Mouse (Mus musculus): ENCODE measurements at regions not wholly inside any gene's neighbourhood (a gene's known extent, or its start where the extent isn't known, plus 50 kb on each side); places are given as distances from the start of the nearest gene placed in this dataset.

DNA sequence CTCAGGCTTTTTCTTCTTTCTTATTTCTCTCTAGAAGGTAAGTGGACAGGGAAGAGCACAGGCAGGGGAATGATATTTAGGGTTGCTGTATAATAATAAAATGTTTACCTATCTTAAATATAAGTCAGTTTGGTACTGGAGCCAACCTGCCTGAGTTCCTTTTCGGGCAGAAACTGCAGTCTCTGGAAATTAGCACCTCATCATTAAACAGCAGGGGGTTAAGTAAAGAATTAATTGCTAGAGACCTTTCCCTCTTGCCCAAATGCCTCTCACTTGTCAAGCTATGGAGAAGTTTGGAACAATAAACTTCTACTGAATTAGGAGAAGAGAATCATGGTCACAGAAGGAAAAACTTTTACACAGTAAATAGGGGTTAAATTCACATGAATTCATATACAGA is 524.7 kb downstream of the Slco4c1 start:
- H3K79me3 ChIP-seq (ENCODE audit: low read depth): no peaks in the 10 kb centered on the region
- TF ChIP-seq USF1 (IDR thresholded peaks at IDR 0.05; ENCODE audit: low read depth): no peak
- TF ChIP-seq CEBPB (IDR thresholded peaks at IDR 0.05; ENCODE audit: low read depth): no peak
- TF ChIP-seq MYOG (IDR thresholded peaks at IDR 0.05; ENCODE audit: control insufficient read depth, extremely low read depth, insufficient read length): no peak
- TF ChIP-seq FOSL1 (IDR thresholded peaks at IDR 0.05; ENCODE audit: insufficient read depth, low read length, poor library complexity, severe bottlenecking): no peak
- TF ChIP-seq MAX (IDR thresholded peaks at IDR 0.05): no peak
- no peak for TF ChIP-seq MYOD1 (IDR thresholded peaks at IDR 0.05; ENCODE audit: control insufficient read depth, insufficient read length, low read depth)
- no peak for TF ChIP-seq CTCF (IDR thresholded peaks at IDR 0.05; ENCODE audit: control insufficient read depth, insufficient read depth, insufficient read length)

GRCm38 (mm10) chr1:96346465-96347002 is 525.4 kb downstream of the Slco4c1 start:
- H3ac ChIP-seq (ENCODE audit: control insufficient read depth, insufficient read length, low read depth): no peak overlapping the region
- no peak for TF ChIP-seq MYOD1 (IDR thresholded peaks at IDR 0.05; ENCODE audit: control insufficient read depth, insufficient read length, low read depth)
- no peak for TF ChIP-seq MYOG (IDR thresholded peaks at IDR 0.05; ENCODE audit: control insufficient read depth, extremely low read depth, insufficient read length)
- no peak for TF ChIP-seq CTCF (IDR thresholded peaks at IDR 0.05; ENCODE audit: control insufficient read depth, insufficient read depth, insufficient read length)
- no peak for TF ChIP-seq MAX (IDR thresholded peaks at IDR 0.05)
- no peak for TF ChIP-seq CEBPB (IDR thresholded peaks at IDR 0.05; ENCODE audit: low read depth)
- no peak for TF ChIP-seq USF1 (IDR thresholded peaks at IDR 0.05; ENCODE audit: low read depth)
- no peak for TF ChIP-seq FOSL1 (IDR thresholded peaks at IDR 0.05; ENCODE audit: insufficient read depth, low read length, poor library complexity, severe bottlenecking)
- H3K4me3 ChIP-seq (ENCODE audit: insufficient read depth, poor library complexity, severe bottlenecking): no peak overlapping the region
- H3K79me3 ChIP-seq (ENCODE audit: low read depth): no peaks in the 10 kb centered on the region
- H3K79me2 ChIP-seq (ENCODE audit: control insufficient read depth, insufficient read depth): no peaks in the 10 kb centered on the region
- no peaks in the 10 kb centered on the region for H3K27me3 ChIP-seq (ENCODE audit: control insufficient read depth, insufficient read depth, insufficient read length)
- no peaks in the 10 kb centered on the region for H3K36me3 ChIP-seq (ENCODE audit: control insufficient read depth, insufficient read depth)

More for the DNA sequence above, 524.7 kb downstream of the Slco4c1 start:
- Histone ChIP-seq H3K79me2 (ENCODE audit: control insufficient read depth, insufficient read depth) (no peaks in the 10 kb centered on the region), H3K27me3 (ENCODE audit: control insufficient read depth, insufficient read depth, insufficient read length) (no peaks in the 10 kb centered on the region), H3ac (ENCODE audit: control insufficient read depth, insufficient read length, low read depth) (no peak overlapping the region), H3K4me3 (ENCODE audit: insufficient read depth, poor library complexity, severe bottlenecking) (no peak overlapping the region), H3K36me3 (ENCODE audit: control insufficient read depth, insufficient read depth) (no peaks in the 10 kb centered on the region)

- no peaks in the 10 kb centered on the region for H3K79me2 ChIP-seq (ENCODE audit: control insufficient read depth, insufficient read depth)
- H3K36me3 ChIP-seq (ENCODE audit: control insufficient read depth, insufficient read depth): no peaks in the 10 kb centered on the region
- TF ChIP-seq MAX (IDR thresholded peaks at IDR 0.05): no peak
- no peak for TF ChIP-seq FOSL1 (IDR thresholded peaks at IDR 0.05; ENCODE audit: insufficient read depth, low read length, poor library complexity, severe bottlenecking)
- no peak for TF ChIP-seq MYOD1 (IDR thresholded peaks at IDR 0.05; ENCODE audit: control insufficient read depth, insufficient read length, low read depth)
- no peak overlapping the region for H3K4me3 ChIP-seq (ENCODE audit: insufficient read depth, poor library complexity, severe bottlenecking)
- H3ac ChIP-seq (ENCODE audit: control insufficient read depth, insufficient read length, low read depth): no peak overlapping the region
- H3K27me3 ChIP-seq (ENCODE audit: control insufficient read depth, insufficient read depth, insufficient read length): no peaks in the 10 kb centered on the region
- H3K79me3 ChIP-seq (ENCODE audit: low read depth): no peaks in the 10 kb centered on the region
Observed at GRCm38 (mm10) chr1:96315721-96316120, 556.2 kb downstream of the Slco4c1 start.

- Histone ChIP-seq H3K27me3 (ENCODE audit: control insufficient read depth, insufficient read depth, insufficient read length) (no peaks in the 10 kb centered on the region), H3ac (ENCODE audit: control insufficient read depth, insufficient read length, low read depth) (no peak overlapping the region), H3K4me3 (ENCODE audit: insufficient read depth, poor library complexity, severe bottlenecking) (no peak overlapping the region), H3K36me3 (ENCODE audit: control insufficient read depth, insufficient read depth) (no peaks in the 10 kb centered on the region), H3K79me2 (ENCODE audit: control insufficient read depth, insufficient read depth) (no peaks in the 10 kb centered on the region), H3K79me3 (ENCODE audit: low read depth) (no peaks in the 10 kb centered on the region)
- no peak for TF ChIP-seq FOSL1 (IDR thresholded peaks at IDR 0.05; ENCODE audit: insufficient read depth, low read length, poor library complexity, severe bottlenecking)
- TF ChIP-seq CEBPB (IDR thresholded peaks at IDR 0.05; ENCODE audit: low read depth): no peak
- no peak for TF ChIP-seq MAX (IDR thresholded peaks at IDR 0.05)
- TF ChIP-seq MYOD1 (IDR thresholded peaks at IDR 0.05; ENCODE audit: control insufficient read depth, insufficient read length, low read depth): no peak
- TF ChIP-seq USF1 (IDR thresholded peaks at IDR 0.05; ENCODE audit: low read depth): no peak
- no peak for TF ChIP-seq MYOG (IDR thresholded peaks at IDR 0.05; ENCODE audit: control insufficient read depth, extremely low read depth, insufficient read length)
- TF ChIP-seq CTCF (IDR thresholded peaks at IDR 0.05; ENCODE audit: control insufficient read depth, insufficient read depth, insufficient read length): no peak
Observed at GRCm38 (mm10) chr1:96301238-96301637, 570.7 kb downstream of the Slco4c1 start.

GRCm38 (mm10) chr1:96278046-96278576 is 593.9 kb downstream of the Slco4c1 start:
- no peak overlapping the region for H3K4me3 ChIP-seq (ENCODE audit: insufficient read depth, poor library complexity, severe bottlenecking)
- H3K27me3 ChIP-seq (ENCODE audit: control insufficient read depth, insufficient read depth, insufficient read length): no peaks in the 10 kb centered on the region
- no peaks in the 10 kb centered on the region for H3K79me2 ChIP-seq (ENCODE audit: control insufficient read depth, insufficient read depth)
- H3K79me3 ChIP-seq (ENCODE audit: low read depth): no peaks in the 10 kb centered on the region
- no peaks in the 10 kb centered on the region for H3K36me3 ChIP-seq (ENCODE audit: control insufficient read depth, insufficient read depth)
- H3ac ChIP-seq (ENCODE audit: control insufficient read depth, insufficient read length, low read depth): no peak overlapping the region
- TF ChIP-seq MYOD1 (IDR thresholded peaks at IDR 0.05; ENCODE audit: control insufficient read depth, insufficient read length, low read depth) (no peak), FOSL1 (IDR thresholded peaks at IDR 0.05; ENCODE audit: insufficient read depth, low read length, poor library complexity, severe bottlenecking) (no peak), MAX (IDR thresholded peaks at IDR 0.05) (no peak), USF1 (IDR thresholded peaks at IDR 0.05; ENCODE audit: low read depth) (no peak), CTCF (IDR thresholded peaks at IDR 0.05; ENCODE audit: control insufficient read depth, insufficient read depth, insufficient read length) (no peak), CEBPB (IDR thresholded peaks at IDR 0.05; ENCODE audit: low read depth) (no peak), MYOG (IDR thresholded peaks at IDR 0.05; ENCODE audit: control insufficient read depth, extremely low read depth, insufficient read length) (no peak)

DNA sequence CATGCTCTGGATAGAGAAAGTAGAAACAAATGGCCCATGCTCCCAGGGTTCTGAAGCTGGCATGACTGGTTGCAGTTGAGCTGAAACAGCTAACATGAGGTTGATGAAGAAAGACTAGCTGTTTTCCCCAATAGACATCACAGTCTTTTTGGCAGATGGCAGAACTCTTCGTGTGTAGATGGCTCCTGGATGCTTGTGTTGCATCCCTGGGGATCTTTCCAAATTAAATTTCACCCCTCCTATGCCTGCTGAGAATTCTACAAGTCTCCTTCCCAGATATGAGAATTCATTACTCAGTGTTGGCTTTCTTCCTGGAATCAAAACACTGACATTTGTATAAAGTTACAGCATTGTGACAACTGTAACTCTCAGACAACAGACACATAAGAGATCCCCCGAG is 595.3 kb downstream of the Slco4c1 start:
- Histone ChIP-seq H3K27me3 (ENCODE audit: control insufficient read depth, insufficient read depth, insufficient read length) (no peaks in the 10 kb centered on the region), H3K4me3 (ENCODE audit: insufficient read depth, poor library complexity, severe bottlenecking) (no peak overlapping the region), H3K36me3 (ENCODE audit: control insufficient read depth, insufficient read depth) (no peaks in the 10 kb centered on the region), H3K79me3 (ENCODE audit: low read depth) (no peaks in the 10 kb centered on the region), H3K79me2 (ENCODE audit: control insufficient read depth, insufficient read depth) (no peaks in the 10 kb centered on the region), H3ac (ENCODE audit: control insufficient read depth, insufficient read length, low read depth) (no peak overlapping the region)
- TF ChIP-seq CTCF (IDR thresholded peaks at IDR 0.05; ENCODE audit: control insufficient read depth, insufficient read depth, insufficient read length) (no peak), MYOG (IDR thresholded peaks at IDR 0.05; ENCODE audit: control insufficient read depth, extremely low read depth, insufficient read length) (no peak), MYOD1 (IDR thresholded peaks at IDR 0.05; ENCODE audit: control insufficient read depth, insufficient read length, low read depth) (no peak), USF1 (IDR thresholded peaks at IDR 0.05; ENCODE audit: low read depth) (no peak), MAX (IDR thresholded peaks at IDR 0.05) (no peak)
